Mouse (Mus musculus): ENCODE measurements at regions not wholly inside any gene's neighbourhood (a gene's known extent, or its start where the extent isn't known, plus 50 kb on each side); places are given as distances from the start of the nearest gene placed in this dataset.

- no peak for DNase-seq
These were observed 139.2 kb upstream of the Cpeb2 start for GRCm38 (mm10) chr5:43093647-43094326.

- DNase-seq: peak; percentile 37
These were observed 138.6 kb upstream of the Cpeb2 start for GRCm38 (mm10) chr5:43094329-43094898.

GRCm38 (mm10) chr5:43102000-43102459 lies 130.9 kb upstream of the Cpeb2 start:
- DNase-seq: no peak

- no peak for DNase-seq
These were observed 130.4 kb upstream of the Cpeb2 start for GRCm38 (mm10) chr5:43102590-43102989.

GRCm38 (mm10) chr5:43103728-43104127 lies 129.2 kb upstream of the Cpeb2 start:
- no peak for DNase-seq

- DNase-seq: no peak
These were observed 127.4 kb upstream of the Cpeb2 start for GRCm38 (mm10) chr5:43105528-43105927.

- DNase-seq: no peak
These were observed 125.3 kb upstream of the Cpeb2 start for GRCm38 (mm10) chr5:43107436-43108259.

GRCm38 (mm10) chr5:43108260-43108589 lies 124.7 kb upstream of the Cpeb2 start:
- DNase-seq: no peak

- no peak for DNase-seq
These were observed 122.8 kb upstream of the Cpeb2 start for GRCm38 (mm10) chr5:43110122-43110521.

- no peak for DNase-seq
These were observed 121.2 kb upstream of the Cpeb2 start for GRCm38 (mm10) chr5:43111740-43112139.

- no peak for DNase-seq
These were observed 119.4 kb upstream of the Cpeb2 start for GRCm38 (mm10) chr5:43113405-43114119.

- no peak for DNase-seq
These were observed 117.5 kb upstream of the Cpeb2 start for GRCm38 (mm10) chr5:43115507-43115906.

- no peak for DNase-seq
These were observed 116.1 kb upstream of the Cpeb2 start for GRCm38 (mm10) chr5:43116821-43117220.

GRCm38 (mm10) chr5:43121065-43121464 lies 111.9 kb upstream of the Cpeb2 start:
- DNase-seq: no peak

- DNase-seq: no peak
These were observed 108.7 kb upstream of the Cpeb2 start for GRCm38 (mm10) chr5:43124301-43124700.

GRCm38 (mm10) chr5:43125774-43126536 lies 107.0 kb upstream of the Cpeb2 start:
- no peak for DNase-seq

GRCm38 (mm10) chr5:43130377-43130776 lies 102.6 kb upstream of the Cpeb2 start:
- no peak for DNase-seq

GRCm38 (mm10) chr5:43130901-43131557 lies 101.9 kb upstream of the Cpeb2 start:
- DNase-seq: no peak

- no peak for DNase-seq
These were observed 99.3 kb upstream of the Cpeb2 start for GRCm38 (mm10) chr5:43133672-43134071.

- DNase-seq: no peak
These were observed 96.8 kb upstream of the Cpeb2 start for GRCm38 (mm10) chr5:43136142-43136541.

GRCm38 (mm10) chr5:43137777-43138176 lies 95.2 kb upstream of the Cpeb2 start:
- no peak for DNase-seq

GRCm38 (mm10) chr5:43138931-43139486 lies 94.0 kb upstream of the Cpeb2 start:
- DNase-seq: no peak
